Mouse (Mus musculus): ENCODE measurements around the gene Rhot2. TPM values are rescaled to one million over a fixed set of nuclear protein-coding genes. Genes with fewer than 3 reads are reported as not detected.

Rhot2 gene
- polyA plus RNA-seq, 1 experiment from 2014 or later, result 32.7 TPM

- no peak for ATAC-seq (replicated peaks; ENCODE audit: extremely low read depth, insufficient read depth, low FRiP score)
- Histone ChIP-seq H3K36me3 (ENCODE audit: control insufficient read depth, insufficient read depth) (peaks cover 35% of the 10 kb centered on the region), H3K27me3 (ENCODE audit: control insufficient read depth, insufficient read depth, low read length) (no peaks in the 10 kb centered on the region), H3K4me3 (ENCODE audit: low read length) (no peak overlapping the region), H3K4me2 (ENCODE audit: low read depth, low read length) (no peak overlapping the region), H3K4me1 (ENCODE audit: control insufficient read depth, insufficient read depth, low read length) (peaks cover 35% of the 10 kb centered on the region), H3K27ac (ENCODE audit: low read length) (no peak overlapping the region), H3K9me3 (replicated peaks; ENCODE audit: control insufficient read depth, low read length) (no peaks in the 10 kb centered on the region), H3K9ac (ENCODE audit: low read length) (no peak overlapping the region)
- WGBS, result 81% methylated on average over 14 of the region's 14 CpGs
These were observed 5.0 kb downstream of the Rhot2 start for GRCm38 (mm10) chr17:25839455-25840235.

GRCm38 (mm10) chr17:25838904-25839303, 5.7 kb downstream of the Rhot2 start:
- no peak overlapping the region for H3K27ac ChIP-seq (ENCODE audit: low read length)
- H3K9ac ChIP-seq (ENCODE audit: low read length), result no peak overlapping the region
- no peak for ATAC-seq (replicated peaks; ENCODE audit: extremely low read depth, insufficient read depth, low FRiP score)
- H3K27me3 ChIP-seq (ENCODE audit: control insufficient read depth, insufficient read depth, low read length), result no peaks in the 10 kb centered on the region
- H3K4me1 ChIP-seq (ENCODE audit: control insufficient read depth, insufficient read depth, low read length), result peaks cover 40% of the 10 kb centered on the region
- H3K4me3 ChIP-seq (ENCODE audit: low read length), result no peak overlapping the region
- no peaks in the 10 kb centered on the region for H3K9me3 ChIP-seq (replicated peaks; ENCODE audit: control insufficient read depth, low read length)
- peaks cover 35% of the 10 kb centered on the region for H3K36me3 ChIP-seq (ENCODE audit: control insufficient read depth, insufficient read depth)
- no peak overlapping the region for H3K4me2 ChIP-seq (ENCODE audit: low read depth, low read length)
- 85% methylated on average over 4 of the region's 4 CpGs for WGBS

- H3K27me3 ChIP-seq (ENCODE audit: control insufficient read depth, insufficient read depth, low read length), result no peaks in the 10 kb centered on the region
- no peak for ATAC-seq (replicated peaks; ENCODE audit: extremely low read depth, insufficient read depth, low FRiP score)
- H3K27ac ChIP-seq (ENCODE audit: low read length), result peak overlapping the region; percentile 66
- no peaks in the 10 kb centered on the region for H3K9me3 ChIP-seq (replicated peaks; ENCODE audit: control insufficient read depth, low read length)
- H3K4me1 ChIP-seq (ENCODE audit: control insufficient read depth, insufficient read depth, low read length), result peaks cover 35% of the 10 kb centered on the region
- no peak overlapping the region for H3K4me3 ChIP-seq (ENCODE audit: low read length)
- peaks cover 35% of the 10 kb centered on the region for H3K36me3 ChIP-seq (ENCODE audit: control insufficient read depth, insufficient read depth)
- no peak overlapping the region; the same call in 1 of the 2 replicates for H3K9ac ChIP-seq (ENCODE audit: low read length)
- WGBS, result 36% methylated on average over 3 of the region's 3 CpGs
- H3K4me2 ChIP-seq (ENCODE audit: low read depth, low read length), result peak overlapping the region; percentile 77; the same call in 1 of the 2 replicates
These were observed 7.1 kb downstream of the Rhot2 start for GRCm38 (mm10) chr17:25837533-25837932.

DNA sequence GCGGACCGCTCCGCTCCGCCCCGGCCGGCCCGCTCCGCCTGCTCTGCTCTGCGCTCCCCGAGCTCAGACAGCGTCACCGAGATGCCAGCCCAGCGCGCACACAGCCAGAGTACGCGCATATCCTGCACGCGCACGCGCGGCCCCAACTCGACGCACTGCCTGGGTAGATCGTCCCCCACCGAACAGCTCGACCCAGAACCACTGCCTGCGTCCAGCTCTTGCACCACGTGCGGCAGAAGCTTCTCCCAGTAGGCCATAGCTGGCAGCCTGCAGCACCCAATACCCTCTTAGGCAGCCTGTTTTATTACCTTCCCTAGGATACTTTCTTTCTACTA, 7.6 kb downstream of the Rhot2 start, which contains the start of gene Rhbdl1:
TSS of gene Rhbdl1 (minus strand) at position 220 of the 335 bp plus-strand sequence.
- Histone ChIP-seq H3K27me3 (ENCODE audit: control insufficient read depth, insufficient read depth, low read length) (no peaks in the 10 kb centered on the region), H3K27ac (ENCODE audit: low read length) (peak within 1 kb of the TSS; percentile 66), H3K4me2 (ENCODE audit: low read depth, low read length) (peak within 1 kb of the TSS; percentile 77), H3K36me3 (ENCODE audit: control insufficient read depth, insufficient read depth) (peaks cover 30% of the 10 kb centered on the region), H3K9ac (ENCODE audit: low read length) (peak within 1 kb of the TSS; percentile 77), H3K9me3 (replicated peaks; ENCODE audit: control insufficient read depth, low read length) (no peaks in the 10 kb centered on the region), H3K4me3 (ENCODE audit: low read length) (peak within 1 kb of the TSS; percentile 43), H3K4me1 (ENCODE audit: control insufficient read depth, insufficient read depth, low read length) (peaks cover 36% of the 10 kb centered on the region)
- WGBS, result under 1% methylated on average over 21 of the region's 29 CpGs
- ATAC-seq (replicated peaks; ENCODE audit: extremely low read depth, insufficient read depth, low FRiP score), result 0 out of 2 replicates have a peak, but pooled peaks have one; percentile 2

GRCm38 (mm10) chr17:25836397-25837075, 8.1 kb downstream of the Rhot2 start:
- H3K36me3 ChIP-seq (ENCODE audit: control insufficient read depth, insufficient read depth), result peaks cover 28% of the 10 kb centered on the region
- H3K4me3 ChIP-seq (ENCODE audit: low read length), result peak overlapping the region; percentile 43
- 23% methylated on average over 22 of the region's 23 CpGs for WGBS
- ATAC-seq (replicated peaks; ENCODE audit: extremely low read depth, insufficient read depth, low FRiP score), result no peak
- no peaks in the 10 kb centered on the region for H3K27me3 ChIP-seq (ENCODE audit: control insufficient read depth, insufficient read depth, low read length)
- H3K4me2 ChIP-seq (ENCODE audit: low read depth, low read length), result peak overlapping the region; percentile 77
- H3K9me3 ChIP-seq (replicated peaks; ENCODE audit: control insufficient read depth, low read length), result no peaks in the 10 kb centered on the region
- H3K4me1 ChIP-seq (ENCODE audit: control insufficient read depth, insufficient read depth, low read length), result peaks cover 41% of the 10 kb centered on the region
- peak overlapping the region; percentile 77 for H3K9ac ChIP-seq (ENCODE audit: low read length)
- H3K27ac ChIP-seq (ENCODE audit: low read length), result peak overlapping the region; percentile 66

GRCm38 (mm10) chr17:25835816-25836215, 8.8 kb downstream of the Rhot2 start:
- no peak overlapping the region for H3K4me2 ChIP-seq (ENCODE audit: low read depth, low read length)
- no peak overlapping the region for H3K4me3 ChIP-seq (ENCODE audit: low read length)
- no peak for ATAC-seq (replicated peaks; ENCODE audit: extremely low read depth, insufficient read depth, low FRiP score)
- H3K9ac ChIP-seq (ENCODE audit: low read length), result peak overlapping the region; percentile 9; the same call in 1 of the 2 replicates
- H3K27me3 ChIP-seq (ENCODE audit: control insufficient read depth, insufficient read depth, low read length), result no peaks in the 10 kb centered on the region
- H3K9me3 ChIP-seq (replicated peaks; ENCODE audit: control insufficient read depth, low read length), result no peaks in the 10 kb centered on the region
- peaks cover 28% of the 10 kb centered on the region for H3K36me3 ChIP-seq (ENCODE audit: control insufficient read depth, insufficient read depth)
- peaks cover 49% of the 10 kb centered on the region for H3K4me1 ChIP-seq (ENCODE audit: control insufficient read depth, insufficient read depth, low read length)
- WGBS, result 93% methylated on average over 16 of the region's 16 CpGs
- no peak overlapping the region for H3K27ac ChIP-seq (ENCODE audit: low read length)

GRCm38 (mm10) chr17:25835301-25835700, 9.3 kb downstream of the Rhot2 start:
- Histone ChIP-seq H3K27me3 (ENCODE audit: control insufficient read depth, insufficient read depth, low read length) (no peaks in the 10 kb centered on the region), H3K9ac (ENCODE audit: low read length) (no peak overlapping the region; the same call in 1 of the 2 replicates), H3K9me3 (replicated peaks; ENCODE audit: control insufficient read depth, low read length) (no peaks in the 10 kb centered on the region), H3K4me2 (ENCODE audit: low read depth, low read length) (no peak overlapping the region), H3K4me3 (ENCODE audit: low read length) (no peak overlapping the region), H3K36me3 (ENCODE audit: control insufficient read depth, insufficient read depth) (peaks cover 27% of the 10 kb centered on the region), H3K27ac (ENCODE audit: low read length) (no peak overlapping the region), H3K4me1 (ENCODE audit: control insufficient read depth, insufficient read depth, low read length) (peaks cover 53% of the 10 kb centered on the region)
- ATAC-seq (replicated peaks; ENCODE audit: extremely low read depth, insufficient read depth, low FRiP score), result no peak
- 95% methylated on average over 7 of the region's 7 CpGs for WGBS

- H3K4me1 ChIP-seq (ENCODE audit: control insufficient read depth, insufficient read depth, low read length), result peaks cover 58% of the 10 kb centered on the region
These were observed 9.9 kb downstream of the Rhot2 start for GRCm38 (mm10) chr17:25834595-25835222.

More at GRCm38 (mm10) chr17:25834595-25835222, 9.9 kb downstream of the Rhot2 start:
- no peaks in the 10 kb centered on the region for H3K27me3 ChIP-seq (ENCODE audit: control insufficient read depth, insufficient read depth, low read length)
- H3K4me3 ChIP-seq (ENCODE audit: low read length), result peak overlapping the region; percentile 90
- H3K4me2 ChIP-seq (ENCODE audit: low read depth, low read length), result peak overlapping the region; percentile 92
- no peaks in the 10 kb centered on the region for H3K9me3 ChIP-seq (replicated peaks; ENCODE audit: control insufficient read depth, low read length)
- H3K9ac ChIP-seq (ENCODE audit: low read length), result peak overlapping the region; percentile 93
- ATAC-seq (replicated peaks; ENCODE audit: extremely low read depth, insufficient read depth, low FRiP score), result no peak
- peak overlapping the region; percentile 99 for H3K27ac ChIP-seq (ENCODE audit: low read length)
- peaks cover 26% of the 10 kb centered on the region for H3K36me3 ChIP-seq (ENCODE audit: control insufficient read depth, insufficient read depth)
- WGBS, result 88% methylated on average over 12 of the region's 12 CpGs
